Mouse (Mus musculus) gastrocnemius, postnatal 10 days (tissue): ENCODE results near the gene Snrk. TPM values are rescaled to one million over a fixed set of nuclear protein-coding genes. Genes with fewer than 3 reads are reported as not detected.

Experiments
- DNase-seq: peaks from one replicate; pipeline ENCODE4 v3.0.0; 2021; ENCODE audit warnings: mixed read lengths
- long read RNA-seq, 2 experiments: library from polyadenylated mRNA; stranded (forward); transcript quantifications; one replicate each; pipeline ENCODE4 v2.0.0; 2021
- total RNA-seq, 2 experiments: library from RNA; stranded (reverse); gene quantifications; 2 replicates each; pipeline ENCODE4 v1.2.3; 2021

The Snrk gene
- 10 to 100 TPM; 54.8 to 73.5 TPM for total RNA-seq
- long read RNA-seq, experiment 1, full-length matches to known transcripts = 18 of 76 reads
- long read RNA-seq, experiment 1, partial matches to known transcripts = 3 of 76 reads
- long read RNA-seq, experiment 1, other reads (novel, unspliced or antisense) = 55 of 76 reads
- long read RNA-seq, experiment 2, full-length matches to known transcripts = 27 of 96 reads
- long read RNA-seq, experiment 2, partial matches to known transcripts = 2 of 96 reads
- long read RNA-seq, experiment 2, other reads (novel, unspliced or antisense) = 67 of 96 reads

GRCm38 (mm10) chr9:122117112-122117616 is at the start of gene Snrk:
TSS of gene Snrk (plus strand) at chr9:122117266.
- DNase-seq = peak; percentile 91

GRCm38 (mm10) chr9:122067654-122068053 is 49.4 kb upstream of the Snrk start:
- DNase-seq = no peak

- DNase-seq = no peak
Observed at GRCm38 (mm10) chr9:122069560-122070174, 47.4 kb upstream of the Snrk start.

GRCm38 (mm10) chr9:122073980-122074379 is 43.1 kb upstream of the Snrk start:
- DNase-seq = no peak

- DNase-seq = no peak
Observed at GRCm38 (mm10) chr9:122074575-122074974, 42.5 kb upstream of the Snrk start.

GRCm38 (mm10) chr9:122078456-122078855 is 38.6 kb upstream of the Snrk start:
- no peak for DNase-seq

- no peak for DNase-seq
Observed at GRCm38 (mm10) chr9:122083698-122084097, 33.4 kb upstream of the Snrk start.

GRCm38 (mm10) chr9:122084175-122084574 is 32.9 kb upstream of the Snrk start:
- DNase-seq = peak; percentile 20

- no peak for DNase-seq
Observed at GRCm38 (mm10) chr9:122084636-122085035, 32.4 kb upstream of the Snrk start.

- DNase-seq = no peak
Observed at GRCm38 (mm10) chr9:122085055-122085454, 32.0 kb upstream of the Snrk start.

GRCm38 (mm10) chr9:122085550-122086205 is 31.4 kb upstream of the Snrk start:
- DNase-seq = no peak

GRCm38 (mm10) chr9:122087086-122087485 is 30.0 kb upstream of the Snrk start:
- DNase-seq = no peak

GRCm38 (mm10) chr9:122091171-122091570 is 25.9 kb upstream of the Snrk start:
- DNase-seq = no peak

- no peak for DNase-seq
Observed at GRCm38 (mm10) chr9:122091782-122092228, 25.3 kb upstream of the Snrk start.

- DNase-seq = no peak
Observed at GRCm38 (mm10) chr9:122094171-122094570, 22.9 kb upstream of the Snrk start.

GRCm38 (mm10) chr9:122096822-122097511 is 20.1 kb upstream of the Snrk start:
- DNase-seq = no peak

- DNase-seq = no peak
Observed at GRCm38 (mm10) chr9:122097535-122097934, 19.5 kb upstream of the Snrk start.

GRCm38 (mm10) chr9:122100584-122101127 is 16.4 kb upstream of the Snrk start:
- DNase-seq = no peak

- DNase-seq = no peak
Observed at GRCm38 (mm10) chr9:122101196-122101595, 15.9 kb upstream of the Snrk start.

GRCm38 (mm10) chr9:122103550-122104284 is 13.3 kb upstream of the Snrk start:
- DNase-seq = no peak

- DNase-seq = no peak
Observed at GRCm38 (mm10) chr9:122104285-122104829, 12.7 kb upstream of the Snrk start.
